Mouse (Mus musculus): ENCODE results near the gene Arvcf. TPM values are rescaled to one million over a fixed set of nuclear protein-coding genes. Genes with fewer than 3 reads are reported as not detected.

Gene Arvcf
- 10 to 100 TPM; 17.9 to 21.6 TPM for total RNA-seq (2021)
- long read RNA-seq, experiment 1, full-length matches to known transcripts: 24 of 39 reads
- long read RNA-seq, experiment 1, partial matches to known transcripts: 10 of 39 reads
- long read RNA-seq, experiment 1, other reads (novel, unspliced or antisense): 5 of 39 reads
- long read RNA-seq, experiment 2, full-length matches to known transcripts: 24 of 37 reads
- long read RNA-seq, experiment 2, partial matches to known transcripts: 10 of 37 reads
- long read RNA-seq, experiment 2, other reads (novel, unspliced or antisense): 3 of 37 reads

DNA sequence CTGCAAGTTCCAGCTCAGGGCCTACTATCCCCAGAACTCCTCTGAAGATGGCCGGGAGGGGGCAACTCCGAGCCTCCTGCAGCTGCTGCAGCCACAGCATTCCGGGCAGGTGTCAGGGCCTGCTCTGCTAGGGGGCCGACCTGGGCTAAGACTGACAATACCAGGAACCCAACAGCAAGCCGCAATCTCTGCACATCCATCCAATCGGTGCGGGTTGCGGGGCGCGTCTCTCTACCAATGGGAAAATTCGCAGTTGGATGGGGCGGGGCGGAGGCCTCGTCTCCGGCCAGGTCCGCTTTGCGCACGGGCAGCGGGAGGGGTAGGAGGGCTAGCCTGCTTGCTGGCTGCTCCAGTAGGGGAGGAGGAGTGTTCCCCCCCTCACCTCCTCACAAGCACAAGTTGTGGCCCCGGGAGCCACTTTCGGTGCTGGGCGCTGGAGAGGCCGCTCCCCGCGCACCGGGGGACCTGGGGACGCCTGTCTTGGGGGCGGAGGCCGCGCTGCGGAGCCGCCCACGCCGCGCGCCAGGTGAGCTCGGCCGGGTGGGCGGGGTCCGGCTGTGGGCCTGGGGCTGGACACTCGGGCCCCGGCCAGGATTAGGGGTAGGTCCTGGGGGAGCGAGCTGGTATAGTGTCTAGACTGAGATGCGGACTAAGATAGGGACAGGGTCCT lies at the start of gene Arvcf, which contains the start of gene Tango2:
TSS of gene Arvcf (plus strand) at position 252 of the 670 bp plus-strand sequence.
TSS of gene Tango2 (minus strand) at position 173 of the 670 bp plus-strand sequence.
- intact Hi-C loops (cut with DNase I): loop anchor here (2.0 kb wide), 1 partner anchor 59 kb away; no protein-coding TSS in a partner anchor

DNA sequence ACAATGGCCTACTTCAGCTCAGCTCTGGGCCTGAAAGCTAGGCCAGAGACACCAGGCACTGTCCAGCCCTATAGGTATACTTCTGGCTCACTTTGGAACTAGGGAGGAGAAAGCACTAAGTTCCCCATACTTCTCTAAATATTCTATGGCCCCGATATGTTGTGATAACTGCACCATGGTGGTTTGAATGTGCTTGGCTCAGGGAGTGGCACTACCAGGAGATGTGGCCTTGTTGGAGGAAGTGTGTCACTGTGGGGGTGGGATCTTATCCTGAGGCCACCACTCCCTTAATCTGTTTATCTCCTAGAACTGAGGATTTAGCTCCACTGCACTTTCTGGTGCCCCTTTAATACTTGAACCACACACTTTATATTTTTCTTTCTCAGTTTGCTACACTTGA lies 39.8 kb upstream of the Arvcf start:
- DNase-seq: no peak
- intact Hi-C loops (cut with DNase I): no loop called here

More for the DNA sequence above, at the start of gene Arvcf, which contains the start of gene Tango2:
- peak; percentile 86 to 88 for DNase-seq

DNA sequence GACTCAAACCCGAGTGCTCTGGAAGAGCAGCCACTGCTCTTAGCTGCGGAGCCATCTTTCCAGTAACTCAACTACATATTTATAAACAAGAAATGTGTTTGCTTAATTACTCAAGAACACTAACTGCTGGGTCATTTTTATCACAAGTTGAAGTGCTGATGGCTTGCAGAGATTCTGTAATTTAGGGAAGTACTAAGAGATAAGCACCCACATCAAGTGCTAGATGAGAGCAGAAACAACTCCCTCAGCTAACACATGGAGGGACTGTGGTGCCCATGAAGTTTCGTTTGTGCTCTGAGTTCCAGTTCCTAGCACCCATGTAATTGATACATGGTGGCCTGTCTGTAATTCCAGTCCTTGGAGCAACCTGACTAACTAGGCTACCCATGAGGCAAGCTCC lies 29.0 kb upstream of the Arvcf start:
- DNase-seq: no peak
- intact Hi-C loops (cut with DNase I): no loop called here

DNA sequence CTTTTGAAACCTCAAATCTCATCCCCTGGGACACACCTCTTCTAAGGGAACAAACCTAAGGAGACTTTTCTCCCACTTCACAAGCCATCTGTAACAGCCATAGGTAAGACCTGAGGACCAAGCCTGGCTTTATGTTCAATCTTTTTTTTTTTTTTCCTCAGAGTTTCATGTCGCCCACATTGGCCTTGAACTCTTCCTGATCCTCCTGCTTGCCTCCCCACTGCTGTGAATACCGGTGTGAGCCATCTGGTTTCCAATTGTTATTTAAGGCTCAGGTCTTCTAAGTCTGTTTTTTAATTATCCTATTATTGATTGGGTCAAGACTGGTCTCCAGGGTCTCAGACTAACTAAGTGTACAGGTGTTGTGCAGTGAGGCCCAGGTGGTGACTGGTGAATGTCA lies 26.5 kb upstream of the Arvcf start:
- intact Hi-C loops (cut with DNase I): no loop called here
- no peak for DNase-seq

DNA sequence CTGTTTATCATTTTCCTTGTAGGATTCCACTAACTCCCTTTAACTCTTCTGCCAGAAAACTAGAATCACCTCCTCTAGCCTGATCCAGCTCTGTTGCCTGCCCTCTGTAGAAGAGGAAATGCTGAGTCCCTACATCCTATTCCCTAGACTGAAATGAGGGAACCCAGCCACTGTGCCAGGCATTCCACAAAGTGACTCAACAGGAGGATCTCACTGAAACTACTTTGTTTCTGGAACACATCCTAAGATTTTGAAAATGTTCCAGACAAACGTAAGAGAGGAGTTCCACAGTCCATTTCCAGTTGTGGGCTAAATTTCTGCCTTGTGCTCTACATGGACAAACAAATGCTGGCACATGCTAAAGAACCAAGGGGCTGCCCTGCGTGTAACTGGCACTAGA lies 24.5 kb upstream of the Arvcf start:
- DNase-seq: no peak
- intact Hi-C loops (cut with DNase I): no loop called here

DNA sequence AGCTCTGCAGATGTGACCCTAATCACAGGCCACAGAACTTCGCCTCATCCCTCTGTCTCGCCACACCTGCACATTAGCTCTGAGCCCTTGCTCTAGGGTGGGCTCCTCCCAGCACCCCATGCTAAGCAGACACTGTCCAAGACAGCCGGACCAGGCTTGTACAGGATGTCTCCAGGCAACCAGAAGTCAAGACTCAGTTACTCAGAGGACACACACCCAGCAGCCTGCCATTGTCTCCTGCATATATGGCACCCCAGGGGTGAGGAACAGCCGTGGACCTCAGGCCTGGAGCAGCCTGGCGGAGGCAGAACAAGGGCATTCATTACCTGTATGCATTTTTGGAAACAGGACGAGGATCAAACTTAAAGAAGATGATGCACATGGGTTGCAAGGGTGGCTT lies 24.0 kb upstream of the Arvcf start:
- intact Hi-C loops (cut with DNase I): no loop called here
- no peak for DNase-seq

DNA sequence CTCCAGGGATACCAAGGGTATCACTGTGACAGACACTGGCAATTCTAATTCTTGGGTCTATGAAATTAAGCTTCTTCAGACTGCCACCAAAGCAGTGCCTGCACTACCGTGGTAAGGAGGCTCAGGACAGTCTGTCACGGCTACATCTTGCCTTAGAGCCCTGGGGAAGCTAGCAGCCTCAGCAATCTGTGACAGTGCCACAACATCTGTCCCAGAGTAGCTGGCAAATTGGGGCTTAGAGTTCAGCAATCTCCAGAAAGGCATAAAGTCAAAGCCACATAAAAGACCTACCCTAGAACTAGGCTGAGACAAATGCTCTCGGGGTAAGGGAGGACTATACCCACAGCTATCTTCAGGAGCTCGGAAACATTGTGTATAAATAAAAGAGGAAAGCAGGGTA lies 22.2 kb upstream of the Arvcf start:
- no peak for DNase-seq
- intact Hi-C loops (cut with DNase I): no loop called here

DNA sequence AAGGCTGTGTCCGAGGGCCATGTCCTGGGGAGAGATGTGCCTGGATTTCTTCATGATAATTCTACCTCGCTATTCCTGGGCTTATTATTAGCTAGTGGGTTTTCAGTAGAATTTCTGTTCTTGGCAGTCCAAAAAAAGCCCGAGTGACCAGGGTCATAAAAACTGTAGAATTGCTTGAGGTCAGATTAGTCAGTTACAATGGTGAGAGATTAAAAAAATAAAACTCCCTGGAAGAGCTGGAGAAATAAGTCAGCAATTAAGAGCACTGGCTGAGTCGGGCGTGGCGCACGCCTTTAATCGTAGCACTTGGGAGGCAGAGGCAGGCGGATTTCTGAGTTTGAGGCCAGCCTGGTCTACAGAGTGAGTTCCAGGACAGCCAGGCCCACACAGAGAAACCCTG lies 20.0 kb upstream of the Arvcf start:
- intact Hi-C loops (cut with DNase I): no loop called here
- DNase-seq: no peak

DNA sequence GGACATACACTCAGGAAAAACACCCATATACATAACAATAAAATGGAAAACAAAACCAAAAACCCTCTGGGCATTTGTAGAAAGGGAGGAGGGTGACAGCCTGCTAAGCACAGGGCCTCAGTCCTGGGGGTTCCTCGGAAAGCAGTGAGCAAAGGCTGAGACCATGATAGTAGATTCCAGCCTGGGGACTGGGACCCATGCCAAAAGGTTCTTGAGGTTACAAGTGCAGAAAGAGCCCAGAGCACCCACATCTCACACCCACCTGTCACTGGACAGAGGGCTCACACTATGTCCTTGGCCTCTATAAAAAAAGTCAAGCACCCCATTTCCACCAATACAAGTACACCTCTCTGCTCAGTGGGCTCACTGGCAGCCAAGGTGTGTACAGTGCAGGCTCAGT lies 19.5 kb upstream of the Arvcf start:
- intact Hi-C loops (cut with DNase I): no loop called here
- no peak for DNase-seq

DNA sequence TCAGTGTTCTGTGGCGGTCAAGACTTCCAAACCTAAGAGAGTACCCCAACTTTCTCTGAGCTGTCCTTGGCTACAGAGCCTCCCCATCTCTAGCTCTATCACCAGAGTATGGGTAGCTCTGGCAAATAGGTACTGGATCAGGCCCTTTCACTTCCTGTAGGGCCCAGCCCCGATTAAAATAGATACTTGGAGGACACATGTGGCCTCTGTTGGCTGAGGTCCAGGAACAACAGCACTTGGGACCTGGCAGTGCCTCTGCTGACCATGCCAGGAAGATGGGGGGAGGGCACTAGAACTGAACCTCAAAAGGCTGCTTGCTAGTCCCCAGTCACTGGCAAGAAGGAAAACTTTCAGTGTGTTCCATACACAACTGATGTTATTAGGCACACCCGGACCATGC lies 14.0 kb upstream of the Arvcf start:
- DNase-seq: peak; percentile 38 to 66
- intact Hi-C loops (cut with DNase I): no loop called here

DNA sequence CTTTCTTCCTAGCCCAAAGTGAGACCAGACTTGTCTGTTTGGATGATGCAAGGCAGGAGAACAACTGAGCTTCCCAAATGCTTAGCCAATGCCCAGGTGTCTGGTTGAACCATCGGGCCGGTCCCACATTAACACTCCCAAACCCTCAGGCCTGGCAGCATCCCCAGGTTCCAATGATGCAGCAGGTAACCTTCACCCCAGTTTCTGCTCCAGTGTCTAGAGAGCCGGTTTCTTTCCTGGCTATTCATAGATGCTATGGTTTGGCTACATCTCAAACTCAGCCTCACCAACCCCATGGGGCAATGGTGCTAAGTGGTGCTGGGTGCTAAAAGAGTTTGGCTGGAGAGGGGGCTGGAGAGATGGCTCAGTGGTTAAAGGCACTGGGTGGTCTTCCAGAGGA lies 12.0 kb upstream of the Arvcf start:
- no peak for DNase-seq
- intact Hi-C loops (cut with DNase I): no loop called here

DNA sequence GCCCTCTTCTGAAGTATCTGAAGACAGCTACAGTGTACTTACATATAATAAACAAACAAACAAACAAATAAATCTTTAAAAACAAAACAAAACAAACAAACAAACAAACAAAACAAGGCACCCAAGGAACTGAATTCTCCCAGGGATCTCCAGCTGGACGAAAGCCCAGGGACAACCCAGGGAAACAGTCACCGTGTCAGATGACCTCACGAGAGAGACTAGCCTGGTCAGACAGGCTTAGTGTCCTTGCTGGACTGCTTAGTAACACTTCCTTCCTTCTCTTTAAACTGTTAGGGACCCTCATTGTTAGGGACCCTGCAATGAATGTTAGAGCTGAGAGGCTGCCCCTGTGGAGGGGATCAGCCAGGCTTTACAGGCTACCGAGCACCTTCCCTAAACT lies 10.7 kb upstream of the Arvcf start:
- DNase-seq: no peak
- intact Hi-C loops (cut with DNase I): no loop called here

DNA sequence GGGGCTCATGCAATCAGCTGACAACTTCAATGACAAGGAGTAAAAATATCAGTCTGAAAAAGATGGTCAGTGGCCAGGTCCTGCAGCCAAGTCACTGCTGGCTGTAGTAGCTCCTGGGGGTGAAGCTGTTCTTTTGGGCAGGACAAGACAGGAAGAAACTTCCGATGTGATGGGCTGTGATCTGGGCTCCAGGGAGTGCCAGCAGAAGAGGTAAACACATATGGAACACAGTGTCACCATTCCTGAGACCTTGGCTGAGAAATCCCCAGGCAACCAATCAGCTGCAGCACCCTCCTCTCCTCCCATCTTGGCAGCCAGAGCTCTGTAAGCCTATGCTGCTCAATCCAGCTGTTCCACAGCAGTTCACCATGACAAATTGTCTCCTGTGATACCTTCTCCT lies 8.1 kb upstream of the Arvcf start:
- DNase-seq: peak; percentile 41 to 46
- intact Hi-C loops (cut with DNase I): no loop called here

DNA sequence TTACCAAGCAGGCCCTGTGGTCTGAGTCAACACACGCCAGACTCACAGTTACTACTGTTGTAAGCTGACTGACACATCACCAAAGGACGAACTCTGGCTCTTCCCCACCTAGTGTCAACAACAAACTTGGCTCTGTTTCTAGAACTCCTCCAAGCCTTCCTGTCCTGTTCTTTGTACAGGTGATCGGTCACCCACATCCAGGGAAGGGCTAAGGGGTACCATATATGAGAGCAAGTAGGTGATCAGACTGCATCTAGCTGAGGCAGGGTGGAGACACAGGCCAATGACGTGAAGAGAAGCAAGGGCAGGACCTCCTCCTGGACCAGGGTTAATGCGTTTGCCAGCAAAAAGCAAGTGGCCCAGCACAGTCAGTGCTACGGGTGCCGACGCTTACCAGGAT lies 6.4 kb upstream of the Arvcf start:
- no peak for DNase-seq
- intact Hi-C loops (cut with DNase I): no loop called here

DNA sequence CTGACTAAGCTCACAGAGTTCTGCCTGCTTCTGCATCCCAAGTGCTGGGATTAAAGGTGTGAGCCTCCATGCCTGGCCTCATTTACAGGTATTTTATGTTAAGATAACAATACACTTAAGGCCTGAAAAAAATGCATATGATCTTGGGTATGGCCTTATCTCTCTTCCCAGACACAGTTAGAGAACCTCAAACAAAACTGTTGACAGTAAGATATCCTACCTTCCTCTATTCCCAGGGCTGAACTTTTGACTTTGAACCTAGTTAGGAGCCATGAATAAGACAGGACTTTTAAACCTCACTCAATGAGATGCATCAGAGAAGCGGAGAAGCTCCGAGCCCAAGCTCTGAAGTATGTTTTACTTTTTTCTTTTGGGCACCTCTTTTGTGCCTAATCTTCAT lies 5.9 kb upstream of the Arvcf start:
- intact Hi-C loops (cut with DNase I): no loop called here
- DNase-seq: no peak

DNA sequence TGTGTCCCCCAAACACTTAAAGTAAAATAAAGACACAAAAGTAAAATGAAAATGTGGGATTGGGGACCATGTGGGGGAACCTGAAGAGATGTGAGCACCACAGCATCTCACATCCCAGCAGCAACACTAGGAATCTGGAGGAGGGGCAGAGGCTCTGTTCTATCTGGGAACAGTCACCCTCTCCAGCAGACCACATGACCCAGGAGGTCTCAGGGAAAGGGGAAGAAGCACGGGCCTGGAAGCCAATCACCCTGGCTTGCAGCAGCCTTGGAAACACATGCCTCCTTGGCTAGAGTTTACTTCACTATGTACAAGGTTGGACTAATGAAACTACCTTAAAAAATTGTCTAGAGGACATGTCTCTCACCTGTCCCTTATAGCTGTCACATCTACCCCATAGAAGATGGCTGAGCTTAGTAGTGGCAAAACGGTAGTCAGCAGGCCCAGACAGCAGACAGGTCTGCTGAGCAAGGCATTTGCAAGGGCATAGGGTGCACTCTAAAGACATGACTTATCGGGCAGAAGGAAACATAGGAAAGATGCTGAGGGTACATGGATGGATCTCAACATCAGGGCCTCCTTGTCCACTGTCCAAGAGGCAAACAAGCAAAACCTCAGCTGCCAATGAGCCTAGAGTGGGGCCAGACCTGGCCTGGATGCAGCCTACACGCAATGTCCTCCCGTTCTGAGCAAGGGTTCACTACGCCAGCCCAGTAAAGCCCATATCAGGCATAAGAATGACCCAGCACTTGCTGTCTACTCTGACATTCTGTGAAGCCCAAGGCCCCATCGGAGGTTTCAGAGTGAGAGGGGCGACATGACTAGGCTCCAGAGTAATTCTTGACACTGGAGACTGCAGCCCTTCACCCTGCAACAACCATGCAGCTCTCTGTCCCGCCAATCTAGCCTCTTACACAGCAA lies 5.1 kb upstream of the Arvcf start:
- intact Hi-C loops (cut with DNase I): no loop called here
- peak in 1 of 2 experiments; percentile 33 for DNase-seq

DNA sequence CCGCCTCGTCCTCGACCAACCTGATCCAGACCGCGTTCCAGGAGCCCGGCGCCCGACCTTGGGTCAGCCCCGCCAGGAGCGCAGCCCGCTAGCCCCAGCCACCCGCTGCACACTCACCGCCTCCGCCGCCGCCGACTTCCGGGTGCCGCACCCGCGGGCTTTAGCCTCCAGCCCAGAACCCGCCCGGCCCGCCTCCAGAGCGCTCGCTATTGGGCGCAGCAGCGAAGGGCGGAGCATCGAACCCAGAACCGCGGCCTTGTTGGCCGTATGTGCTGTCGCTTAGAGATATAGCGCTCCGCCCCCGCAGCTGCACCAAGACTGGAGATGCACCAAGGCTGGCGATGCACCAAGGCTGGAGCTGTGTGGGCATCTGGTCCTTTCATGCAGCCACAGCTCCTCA lies 4.2 kb upstream of the Arvcf start:
- intact Hi-C loops (cut with DNase I): loop anchor here (2.0 kb wide), 1 partner anchor 275 kb away; no protein-coding TSS in a partner anchor
- DNase-seq: peak; percentile 97

DNA sequence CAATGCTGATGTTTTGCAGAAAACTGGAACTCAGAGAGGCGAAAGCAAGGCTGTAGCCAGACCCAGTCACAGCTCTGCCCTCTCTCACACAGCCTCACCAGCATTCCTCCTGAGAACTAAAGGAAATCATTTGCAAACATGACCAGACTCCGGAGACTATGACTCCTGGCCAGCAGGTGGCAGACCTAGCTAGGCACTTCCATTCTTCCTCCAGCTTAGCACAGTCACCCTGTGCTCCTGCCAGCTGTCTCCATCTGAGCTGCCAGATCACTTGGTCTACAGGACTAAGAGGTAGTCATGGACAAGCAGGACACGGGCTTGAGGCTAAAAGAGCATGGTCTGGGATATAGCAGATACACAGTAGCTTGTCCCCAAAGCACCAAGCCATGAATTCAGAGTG lies 2.7 kb upstream of the Arvcf start:
- intact Hi-C loops (cut with DNase I): loop anchor here (2.0 kb wide), 1 partner anchor 274 kb away; no protein-coding TSS in a partner anchor
- peak; percentile 82 to 88 for DNase-seq

DNA sequence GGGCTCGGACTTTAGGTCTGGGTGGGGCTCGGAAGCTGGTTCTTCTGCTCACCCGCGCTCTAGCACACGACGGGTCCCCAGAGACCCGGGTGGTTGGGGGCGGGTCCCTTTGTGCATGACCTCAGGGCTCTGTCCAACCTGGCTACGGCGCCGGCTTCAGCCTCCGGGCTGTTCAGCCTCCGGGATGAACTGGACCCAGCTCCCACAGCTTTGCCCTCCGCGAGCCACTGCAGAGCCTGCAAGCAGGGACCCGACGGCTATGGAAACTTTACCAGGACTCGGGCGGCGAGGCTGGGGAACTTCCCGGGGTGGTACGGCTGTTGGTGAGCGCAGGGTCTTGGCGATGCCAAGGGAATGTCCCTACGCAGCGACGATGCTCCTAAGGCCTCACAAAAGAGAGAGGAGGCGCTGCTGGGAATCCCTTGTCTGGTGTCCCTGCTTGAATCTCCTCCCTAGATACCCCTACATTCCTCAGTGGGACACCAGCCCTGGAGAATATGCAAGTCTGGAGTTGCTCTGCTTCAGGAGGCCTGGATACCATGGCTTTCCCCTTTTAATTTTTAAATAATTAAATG lies 706 bp downstream of the Arvcf start:
- intact Hi-C loops (cut with DNase I): no loop called here
- peak; percentile 27 to 50 for DNase-seq

DNA sequence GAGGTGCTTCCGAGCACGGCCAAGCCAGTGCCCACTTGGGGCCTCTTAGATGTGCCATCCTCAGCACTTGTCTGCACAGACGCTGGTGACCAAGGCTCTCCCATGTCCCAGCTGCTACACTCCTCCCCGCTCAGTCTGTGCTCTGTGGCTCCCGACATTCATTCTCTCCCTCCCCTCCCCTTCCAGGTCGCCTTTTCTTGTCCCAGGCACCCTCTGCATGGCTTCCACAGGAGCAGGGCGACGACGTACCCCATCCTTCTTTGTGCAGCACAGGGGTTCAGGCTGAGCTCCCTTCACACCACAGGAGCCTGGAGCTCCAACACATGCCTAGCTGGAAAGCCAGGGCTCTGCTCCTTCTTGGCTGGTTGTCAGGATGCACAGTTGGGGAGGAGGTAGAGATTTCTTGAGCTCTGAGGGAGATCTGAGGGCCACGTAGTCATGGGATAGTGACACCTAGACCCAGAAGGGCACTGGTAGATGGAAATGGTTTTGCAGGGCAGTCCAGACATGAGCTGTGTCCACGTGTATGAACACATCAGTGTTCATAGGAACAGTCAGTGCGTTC lies 1.9 kb downstream of the Arvcf start:
- DNase-seq: no peak
- intact Hi-C loops (cut with DNase I): loop anchor here (5.0 kb wide), 1 partner anchor 42 kb away; no protein-coding TSS in a partner anchor
